Mouse (Mus musculus): ENCODE data around the gene Clec16a. TPM values are rescaled to one million over a fixed set of nuclear protein-coding genes. Genes with fewer than 3 reads are reported as not detected.

The Clec16a gene
- polyA plus RNA-seq, 1 experiment from 2014 or later = 89.0 TPM

DNA sequence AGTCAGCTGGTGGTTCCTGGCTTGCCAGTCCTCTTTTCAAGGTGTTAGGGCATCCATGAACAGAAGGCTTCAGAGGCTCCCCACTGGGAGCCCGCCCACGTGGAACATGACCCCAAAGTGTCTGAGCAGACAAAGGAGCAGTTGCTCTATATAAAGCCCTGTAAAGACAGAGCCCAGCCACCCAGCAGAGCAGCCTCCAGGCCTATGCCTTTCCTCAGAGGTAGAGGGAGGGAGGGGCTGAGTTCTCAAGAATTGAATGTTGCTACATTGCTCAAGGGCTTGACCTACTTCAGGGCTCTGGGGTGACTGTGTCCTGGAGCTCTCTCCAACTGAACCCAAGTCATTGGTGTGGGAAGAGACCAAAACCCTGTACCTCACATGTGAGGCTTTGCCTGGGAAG lies 155.0 kb downstream of the Clec16a start:
- ATAC-seq (replicated peaks) = no peak
- H3K4me2 ChIP-seq = no peak overlapping the region
- no peaks in the 10 kb centered on the region for H3K4me1 ChIP-seq
- H3K27ac ChIP-seq = no peak overlapping the region
- no peaks in the 10 kb centered on the region for H3K36me3 ChIP-seq (replicated peaks)
- H3K4me3 ChIP-seq = no peak overlapping the region
- H3K9ac ChIP-seq = no peak overlapping the region
- H3K27me3 ChIP-seq (replicated peaks) = no peaks in the 10 kb centered on the region
- no peaks in the 10 kb centered on the region for H3K9me3 ChIP-seq
- WGBS = 29% methylated on average over 2 of the region's 2 CpGs

- 84% methylated on average over 2 of the region's 2 CpGs for WGBS
- Histone ChIP-seq H3K4me2 (no peak overlapping the region), H3K4me1 (no peaks in the 10 kb centered on the region), H3K9ac (no peak overlapping the region), H3K36me3 (replicated peaks) (no peaks in the 10 kb centered on the region), H3K4me3 (no peak overlapping the region), H3K9me3 (no peaks in the 10 kb centered on the region), H3K27me3 (replicated peaks) (no peaks in the 10 kb centered on the region), H3K27ac (no peak overlapping the region)
- no peak for ATAC-seq (replicated peaks)
These were observed 157.3 kb downstream of the Clec16a start for GRCm38 (mm10) chr16:10702399-10702798.

- H3K9ac ChIP-seq = no peak overlapping the region
- no peaks in the 10 kb centered on the region for H3K27me3 ChIP-seq (replicated peaks)
- H3K4me2 ChIP-seq = no peak overlapping the region
- no peak overlapping the region for H3K27ac ChIP-seq
- 73% methylated on average over 4 of the region's 4 CpGs for WGBS
- no peaks in the 10 kb centered on the region for H3K4me1 ChIP-seq
- ATAC-seq (replicated peaks) = no peak
- no peaks in the 10 kb centered on the region for H3K9me3 ChIP-seq
- H3K4me3 ChIP-seq = no peak overlapping the region
- no peaks in the 10 kb centered on the region for H3K36me3 ChIP-seq (replicated peaks)
These were observed 158.8 kb downstream of the Clec16a start for GRCm38 (mm10) chr16:10703932-10704331.

DNA sequence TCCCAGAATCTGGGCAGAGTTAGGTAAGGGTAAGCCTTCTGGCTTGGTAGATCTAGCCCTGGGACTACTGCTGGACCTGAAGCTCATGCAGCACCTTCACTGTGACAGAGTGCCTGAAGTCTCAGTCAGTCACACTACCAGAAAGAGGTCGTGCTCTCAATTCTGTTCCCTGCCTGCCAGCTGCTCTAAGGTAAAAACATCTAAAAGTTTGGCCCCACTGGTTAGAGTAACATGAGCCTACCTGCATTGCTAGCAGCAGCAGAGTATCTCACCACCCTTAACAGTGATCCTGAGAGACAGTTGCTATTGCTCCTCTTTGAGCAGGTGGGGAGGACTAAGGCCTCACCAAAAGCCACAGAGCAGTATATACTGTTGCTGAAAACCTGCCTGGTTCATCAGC lies 160.3 kb downstream of the Clec16a start:
- H3K36me3 ChIP-seq (replicated peaks) = no peaks in the 10 kb centered on the region
- no peak overlapping the region for H3K9ac ChIP-seq
- no peak overlapping the region for H3K27ac ChIP-seq
- H3K27me3 ChIP-seq (replicated peaks) = no peaks in the 10 kb centered on the region
- no peak overlapping the region for H3K4me2 ChIP-seq
- no peak for ATAC-seq (replicated peaks)
- H3K4me1 ChIP-seq = no peaks in the 10 kb centered on the region
- H3K9me3 ChIP-seq = no peaks in the 10 kb centered on the region
- no peak overlapping the region for H3K4me3 ChIP-seq
- 73% methylated on average over 1 of the region's 1 CpGs for WGBS

GRCm38 (mm10) chr16:10711524-10711923 lies 166.4 kb downstream of the Clec16a start:
- ATAC-seq (replicated peaks) = no peak
- Histone ChIP-seq H3K4me2 (no peak overlapping the region), H3K27me3 (replicated peaks) (no peaks in the 10 kb centered on the region), H3K4me3 (no peak overlapping the region), H3K4me1 (peaks cover 5% of the 10 kb centered on the region), H3K9ac (no peak overlapping the region), H3K9me3 (no peaks in the 10 kb centered on the region), H3K36me3 (replicated peaks) (no peaks in the 10 kb centered on the region), H3K27ac (no peak overlapping the region)
- 81% methylated on average over 1 of the region's 1 CpGs for WGBS

DNA sequence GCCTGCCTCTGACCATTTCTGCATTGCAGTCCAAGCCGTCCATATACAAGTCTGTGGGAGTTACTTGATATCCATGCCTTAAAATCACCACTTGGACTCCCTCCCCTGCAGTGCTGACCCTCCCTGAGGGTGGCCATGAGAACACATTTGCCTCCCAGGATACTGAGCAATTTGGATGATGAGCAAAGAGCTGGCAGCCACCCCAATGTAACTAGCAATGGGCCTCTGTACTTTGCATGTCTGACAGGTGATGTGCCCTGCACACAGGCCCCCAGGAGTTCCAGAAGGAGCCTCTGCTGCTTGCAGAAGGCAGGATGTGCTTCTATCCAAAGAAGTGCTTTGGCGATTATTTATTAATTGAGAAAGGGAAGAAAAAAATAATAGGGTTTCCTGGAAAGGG lies 167.9 kb downstream of the Clec16a start:
- peaks cover 5% of the 10 kb centered on the region for H3K4me1 ChIP-seq
- no peak overlapping the region for H3K4me2 ChIP-seq
- no peaks in the 10 kb centered on the region for H3K36me3 ChIP-seq (replicated peaks)
- WGBS = 60% methylated on average over 2 of the region's 2 CpGs
- ATAC-seq (replicated peaks) = no peak
- no peak overlapping the region for H3K9ac ChIP-seq
- no peak overlapping the region for H3K27ac ChIP-seq
- no peaks in the 10 kb centered on the region for H3K9me3 ChIP-seq
- H3K4me3 ChIP-seq = no peak overlapping the region
- H3K27me3 ChIP-seq (replicated peaks) = no peaks in the 10 kb centered on the region

GRCm38 (mm10) chr16:10713441-10714239 lies 168.5 kb downstream of the Clec16a start:
- H3K4me2 ChIP-seq = no peak overlapping the region

DNA sequence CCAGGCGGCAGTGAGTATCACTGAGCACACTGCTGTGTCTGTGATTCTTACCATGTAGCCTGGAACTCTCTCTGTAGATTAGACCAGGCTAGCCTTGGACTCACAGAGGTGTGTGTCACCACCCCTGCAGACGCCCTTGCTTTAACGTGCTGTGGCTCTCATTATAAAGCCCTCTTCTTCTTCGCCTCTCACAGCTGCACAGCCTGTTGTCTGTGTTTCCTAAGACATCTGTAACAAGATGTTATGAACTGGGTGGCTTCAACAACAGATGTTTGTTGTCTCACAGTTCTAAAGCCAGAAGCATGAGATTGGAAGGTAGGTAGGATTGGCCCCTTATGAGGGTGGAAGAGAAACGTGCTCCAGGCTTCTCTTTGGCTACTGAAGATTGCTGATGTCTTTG lies 170.1 kb downstream of the Clec16a start:
- no peak overlapping the region for H3K9ac ChIP-seq
- no peak overlapping the region for H3K4me3 ChIP-seq
- H3K27ac ChIP-seq = no peak overlapping the region
- WGBS = 87% methylated on average over 5 of the region's 5 CpGs
- no peaks in the 10 kb centered on the region for H3K9me3 ChIP-seq
- H3K4me2 ChIP-seq = no peak overlapping the region
- no peaks in the 10 kb centered on the region for H3K36me3 ChIP-seq (replicated peaks)
- no peak for ATAC-seq (replicated peaks)
- peaks cover 5% of the 10 kb centered on the region for H3K4me1 ChIP-seq
- no peaks in the 10 kb centered on the region for H3K27me3 ChIP-seq (replicated peaks)

More at GRCm38 (mm10) chr16:10713441-10714239, 168.5 kb downstream of the Clec16a start:
- Histone ChIP-seq H3K4me1 (peaks cover 5% of the 10 kb centered on the region), H3K9ac (no peak overlapping the region), H3K27ac (no peak overlapping the region), H3K4me3 (no peak overlapping the region), H3K9me3 (no peaks in the 10 kb centered on the region), H3K27me3 (replicated peaks) (no peaks in the 10 kb centered on the region), H3K36me3 (replicated peaks) (no peaks in the 10 kb centered on the region)
- WGBS = 61% methylated on average over 7 of the region's 7 CpGs
- ATAC-seq (replicated peaks) = no peak

DNA sequence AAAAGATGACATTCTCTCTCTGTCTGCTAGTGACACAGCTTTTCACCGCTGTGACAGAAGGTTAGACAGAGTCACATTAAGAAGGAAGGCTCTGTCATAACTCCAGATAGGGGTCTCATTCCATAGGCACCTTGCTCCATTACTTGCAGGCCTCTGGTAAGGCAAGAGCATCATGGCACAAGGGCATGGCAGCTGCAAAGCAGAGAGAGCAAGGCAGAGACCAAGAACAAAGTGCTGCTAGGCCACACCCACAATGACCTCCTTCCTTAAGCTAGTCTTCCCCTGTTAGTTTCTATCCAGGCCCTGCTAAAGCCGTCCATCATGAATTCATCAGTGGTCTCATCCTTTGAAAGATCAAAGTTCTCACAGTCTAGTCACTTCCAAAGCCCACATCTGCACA lies 170.5 kb downstream of the Clec16a start:
- Histone ChIP-seq H3K4me1 (peaks cover 5% of the 10 kb centered on the region), H3K36me3 (replicated peaks) (no peaks in the 10 kb centered on the region), H3K4me2 (no peak overlapping the region), H3K9me3 (no peaks in the 10 kb centered on the region), H3K27me3 (replicated peaks) (no peaks in the 10 kb centered on the region), H3K27ac (no peak overlapping the region), H3K9ac (no peak overlapping the region), H3K4me3 (no peak overlapping the region)
- no peak for ATAC-seq (replicated peaks)
- 77% methylated on average over 2 of the region's 2 CpGs for WGBS

GRCm38 (mm10) chr16:10716696-10717095 lies 171.6 kb downstream of the Clec16a start:
- no peak overlapping the region for H3K27ac ChIP-seq
- no peak for ATAC-seq (replicated peaks)
- WGBS = 56% methylated on average over 2 of the region's 2 CpGs

GRCm38 (mm10) chr16:10719971-10720370 lies 174.8 kb downstream of the Clec16a start:
- Histone ChIP-seq H3K9me3 (no peaks in the 10 kb centered on the region), H3K9ac (no peak overlapping the region), H3K4me1 (no peaks in the 10 kb centered on the region), H3K4me2 (no peak overlapping the region), H3K27me3 (replicated peaks) (no peaks in the 10 kb centered on the region), H3K36me3 (replicated peaks) (no peaks in the 10 kb centered on the region), H3K4me3 (no peak overlapping the region), H3K27ac (no peak overlapping the region)
- no peak for ATAC-seq (replicated peaks)
- WGBS = 63% methylated on average over 6 of the region's 6 CpGs

More at GRCm38 (mm10) chr16:10716696-10717095, 171.6 kb downstream of the Clec16a start:
- H3K4me3 ChIP-seq = no peak overlapping the region
- no peak overlapping the region for H3K9ac ChIP-seq
- H3K4me1 ChIP-seq = peaks cover 5% of the 10 kb centered on the region
- no peaks in the 10 kb centered on the region for H3K27me3 ChIP-seq (replicated peaks)
- H3K9me3 ChIP-seq = no peaks in the 10 kb centered on the region
- no peak overlapping the region for H3K4me2 ChIP-seq
- no peaks in the 10 kb centered on the region for H3K36me3 ChIP-seq (replicated peaks)

DNA sequence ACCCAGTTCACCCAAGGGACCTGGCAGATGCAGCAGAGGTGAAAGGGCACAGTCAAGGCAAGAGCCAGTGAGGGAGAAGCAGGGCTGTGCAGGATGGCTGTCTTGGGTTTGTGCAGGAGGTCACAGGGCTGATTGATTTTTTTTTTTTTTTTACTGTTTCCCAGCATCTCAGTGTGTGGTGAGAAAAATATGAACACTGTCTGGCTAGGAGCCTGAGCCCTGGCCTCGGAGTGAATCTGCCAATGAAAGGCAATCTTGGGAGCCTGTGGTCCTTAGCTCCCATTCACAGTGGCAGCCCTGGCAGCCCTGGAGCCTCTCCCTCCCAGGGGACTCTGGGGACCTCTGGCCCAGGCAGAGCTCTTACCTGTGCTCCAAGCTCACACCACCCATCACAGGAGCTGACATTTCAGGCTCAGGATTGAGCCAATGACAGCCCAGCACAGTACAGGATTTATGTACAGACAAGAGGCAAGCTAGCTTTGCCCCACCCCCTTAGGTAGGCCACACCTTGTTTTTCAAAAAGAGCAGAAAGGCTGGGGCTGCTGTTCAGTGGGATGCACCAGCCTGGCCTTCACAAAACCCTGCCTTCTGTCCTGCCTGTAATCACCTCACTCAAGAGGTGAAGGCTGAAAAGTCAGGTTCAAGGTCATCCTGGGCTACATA lies 177.9 kb downstream of the Clec16a start:
- Histone ChIP-seq H3K9ac (no peak overlapping the region), H3K4me2 (no peak overlapping the region), H3K36me3 (replicated peaks) (no peaks in the 10 kb centered on the region), H3K27me3 (replicated peaks) (no peaks in the 10 kb centered on the region), H3K4me3 (no peak overlapping the region), H3K4me1 (no peaks in the 10 kb centered on the region), H3K9me3 (no peaks in the 10 kb centered on the region), H3K27ac (no peak overlapping the region)
- 50% methylated on average over 1 of the region's 1 CpGs for WGBS
- no peak for ATAC-seq (replicated peaks)
